Mouse (Mus musculus) neural tube, embryonic 12.5 days (tissue): ENCODE data around the gene Magt1. TPM values are rescaled to one million over a fixed set of nuclear protein-coding genes. Genes with fewer than 3 reads are reported as not detected.
"Not testable (repeated sequence)": the region's sequence is repeated elsewhere in the genome, so short reads cannot be mapped to it uniquely, and the experiment has no call there.

Source experiments
- ATAC-seq: fragments of 200-750 bp; cut with Nextera tagmentation; 2 replicates; pipeline ENCODE4 v1.8.0; 2017; ENCODE audit warnings: low read depth, mild to moderate bottlenecking, moderate TSS enrichment, moderate library complexity; ENCODE audit not compliant: low FRiP score
- H3K27ac ChIP-seq: fragments of 300-500 bp; sonication (generic); 2 replicates; pipeline ENCODE4 v1.5.1; 2016
- H3K27me3 ChIP-seq: fragments of 300-500 bp; sonication (generic); replicated peaks from 2 replicates; pipeline ENCODE4 v1.6.1; 2016; ENCODE audit warnings: mild to moderate bottlenecking
- H3K36me3 ChIP-seq: fragments of 300-500 bp; sonication (generic); 2 replicates; pipeline ENCODE4 v1.6.1; 2016; ENCODE audit warnings: mild to moderate bottlenecking
- H3K4me1 ChIP-seq: fragments of 300-500 bp; sonication (generic); 2 replicates; pipeline ENCODE4 v1.6.1; 2016
- H3K4me2 ChIP-seq: fragments of 300-500 bp; sonication (generic); replicated peaks from 2 replicates; pipeline ENCODE4 v1.6.1; 2016; ENCODE audit warnings: mild to moderate bottlenecking
- H3K4me3 ChIP-seq: fragments of 300-500 bp; sonication (generic); 2 replicates; pipeline ENCODE4 v1.5.1; 2016
- H3K9ac ChIP-seq: fragments of 300-500 bp; sonication (generic); 2 replicates; pipeline ENCODE4 v1.6.1; 2016; ENCODE audit warnings: mild to moderate bottlenecking
- H3K9me3 ChIP-seq: fragments of 300-500 bp; sonication (generic); 2 replicates; pipeline ENCODE4 v1.6.1; 2016; ENCODE audit warnings: mild to moderate bottlenecking
- WGBS: fragments of 180-500 bp; shearing (Covaris S2); methylation state at CpG from one replicate; pipeline ENCODE4 v1.1.7; 2016; 5-methylcytosine and 5-hydroxymethylcytosine counted together
- polyA plus RNA-seq: library from polyadenylated mRNA; unstranded; fragments of >200 nt; fragmentation: Nextera tagmentation; extraction: Ambion mirVana; gene quantifications from 2 replicates; pipeline ENCODE4 v1.2.1, GENCODE M21; 2016

The Magt1 gene
- polyA plus RNA-seq, 1 experiment from 2014 or later, result 39.0 TPM

GRCm38 (mm10) chrX:105937736-105938135, 74.0 kb downstream of the Magt1 start:
- Histone ChIP-seq H3K9me3 (no peaks in the 10 kb centered on the region), H3K4me2 (no peak overlapping the region), H3K36me3 (no peaks in the 10 kb centered on the region), H3K27ac (no peak overlapping the region), H3K4me1 (no peaks in the 10 kb centered on the region), H3K9ac (no peak overlapping the region), H3K4me3 (no peak overlapping the region), H3K27me3 (no peaks in the 10 kb centered on the region)
- ATAC-seq, result no peak
- WGBS, result 68% methylated on average over 2 of the region's 2 CpGs

GRCm38 (mm10) chrX:105934341-105934740, 77.4 kb downstream of the Magt1 start:
- 71% methylated on average over 5 of the region's 5 CpGs for WGBS
- Histone ChIP-seq H3K27ac (no peak overlapping the region), H3K4me3 (no peak overlapping the region)

GRCm38 (mm10) chrX:105929478-105930038, 82.1 kb downstream of the Magt1 start:
- Histone ChIP-seq H3K9ac (no peak overlapping the region), H3K4me2 (peak overlapping the region; percentile 43; the same call in 1 of the 2 replicates), H3K4me1 (peaks cover 2% of the 10 kb centered on the region; the same call in 1 of the 2 replicates), H3K36me3 (no peaks in the 10 kb centered on the region), H3K9me3 (no peaks in the 10 kb centered on the region), H3K4me3 (no peak overlapping the region), H3K27ac (no peak overlapping the region), H3K27me3 (no peaks in the 10 kb centered on the region)
- peak; percentile 48 for ATAC-seq
- 38% methylated on average over 8 of the region's 8 CpGs for WGBS

More at GRCm38 (mm10) chrX:105934341-105934740, 77.4 kb downstream of the Magt1 start:
- H3K9me3 ChIP-seq, result no peaks in the 10 kb centered on the region
- no peak overlapping the region for H3K9ac ChIP-seq
- no peaks in the 10 kb centered on the region for H3K27me3 ChIP-seq
- no peaks in the 10 kb centered on the region for H3K36me3 ChIP-seq
- H3K4me2 ChIP-seq, result no peak overlapping the region
- H3K4me1 ChIP-seq, result no peaks in the 10 kb centered on the region
- no peak for ATAC-seq

- Histone ChIP-seq H3K27ac (peak within 1 kb of the TSS; percentile 82), H3K4me3 (peak within 1 kb of the TSS; percentile 59), H3K9ac (peak within 1 kb of the TSS; percentile 87), H3K9me3 (no peaks in the 10 kb centered on the region), H3K4me2 (peak within 1 kb of the TSS; percentile 58), H3K4me1 (peaks cover 2% of the 10 kb centered on the region; the same call in 1 of the 2 replicates), H3K36me3 (no peaks in the 10 kb centered on the region), H3K27me3 (no peaks in the 10 kb centered on the region)
- ATAC-seq, result peak; percentile 94
- 24% methylated on average over 42 of the region's 42 CpGs for WGBS
Measured at GRCm38 (mm10) chrX:105928861-105929477, 82.7 kb downstream of the Magt1 start, which contains the start of gene Atrx. Atrx (minus strand) TSS chrX:105929403.

GRCm38 (mm10) chrX:105927941-105928860, 83.5 kb downstream of the Magt1 start:
- no peaks in the 10 kb centered on the region for H3K27me3 ChIP-seq
- peak overlapping the region; percentile 58 for H3K4me2 ChIP-seq
- no peaks in the 10 kb centered on the region for H3K9me3 ChIP-seq
- no peaks in the 10 kb centered on the region for H3K36me3 ChIP-seq
- 28% methylated on average over 47 of the region's 69 CpGs for WGBS
- peak overlapping the region; percentile 87 for H3K9ac ChIP-seq
- H3K4me1 ChIP-seq, result peaks cover 2% of the 10 kb centered on the region; the same call in 1 of the 2 replicates
- peak overlapping the region; percentile 59 for H3K4me3 ChIP-seq
- peak; percentile 76 for ATAC-seq
- peak overlapping the region; percentile 82 for H3K27ac ChIP-seq

GRCm38 (mm10) chrX:105926121-105926735, 85.5 kb downstream of the Magt1 start:
- WGBS, result 82% methylated on average over 12 of the region's 12 CpGs
- H3K27me3 ChIP-seq, result no peaks in the 10 kb centered on the region
- H3K4me1 ChIP-seq, result peaks cover 2% of the 10 kb centered on the region; the same call in 1 of the 2 replicates
- no peak overlapping the region for H3K27ac ChIP-seq
- no peak overlapping the region for H3K4me3 ChIP-seq
- H3K9ac ChIP-seq, result no peak overlapping the region
- no peaks in the 10 kb centered on the region for H3K36me3 ChIP-seq
- no peak for ATAC-seq
- H3K9me3 ChIP-seq, result no peaks in the 10 kb centered on the region
- H3K4me2 ChIP-seq, result peak overlapping the region; percentile 58

GRCm38 (mm10) chrX:105924326-105925070, 87.2 kb downstream of the Magt1 start:
- Histone ChIP-seq H3K36me3 (no peaks in the 10 kb centered on the region), H3K9me3 (no peaks in the 10 kb centered on the region), H3K4me1 (peaks cover 2% of the 10 kb centered on the region; the same call in 1 of the 2 replicates), H3K27me3 (no peaks in the 10 kb centered on the region), H3K27ac (no peak overlapping the region), H3K9ac (no peak overlapping the region), H3K4me2 (no peak overlapping the region), H3K4me3 (no peak overlapping the region)
- ATAC-seq, result no peak
- 88% methylated on average over 5 of the region's 5 CpGs for WGBS

GRCm38 (mm10) chrX:105923896-105924295, 87.8 kb downstream of the Magt1 start:
- H3K27me3 ChIP-seq, result no peaks in the 10 kb centered on the region
- H3K36me3 ChIP-seq, result no peaks in the 10 kb centered on the region
- H3K4me1 ChIP-seq, result peaks cover 2% of the 10 kb centered on the region; the same call in 1 of the 2 replicates
- 78% methylated on average over 1 of the region's 1 CpGs for WGBS
- no peak overlapping the region for H3K4me2 ChIP-seq
- H3K9ac ChIP-seq, result no peak overlapping the region
- H3K4me3 ChIP-seq, result no peak overlapping the region
- no peaks in the 10 kb centered on the region for H3K9me3 ChIP-seq
- no peak for ATAC-seq
- H3K27ac ChIP-seq, result no peak overlapping the region

- not testable (repeated sequence) for H3K36me3 ChIP-seq, H3K4me2 ChIP-seq, H3K9me3 ChIP-seq, H3K9ac ChIP-seq, H3K27ac ChIP-seq, H3K27me3 ChIP-seq, H3K4me1 ChIP-seq, ATAC-seq, H3K4me3 ChIP-seq
- WGBS, result 85% methylated on average over 7 of the region's 7 CpGs
Measured at GRCm38 (mm10) chrX:105922986-105923385, 88.7 kb downstream of the Magt1 start.

- 83% methylated on average over 2 of the region's 2 CpGs for WGBS
- H3K27me3 ChIP-seq, result no peaks in the 10 kb centered on the region
Measured at GRCm38 (mm10) chrX:105921421-105921820, 90.3 kb downstream of the Magt1 start.

More at GRCm38 (mm10) chrX:105921421-105921820, 90.3 kb downstream of the Magt1 start:
- Histone ChIP-seq H3K36me3 (no peaks in the 10 kb centered on the region), H3K4me1 (peaks cover 2% of the 10 kb centered on the region; the same call in 1 of the 2 replicates), H3K9me3 (no peaks in the 10 kb centered on the region), H3K9ac (no peak overlapping the region), H3K4me2 (no peak overlapping the region), H3K27ac (no peak overlapping the region), H3K4me3 (no peak overlapping the region)
- no peak for ATAC-seq
